Mouse (Mus musculus) adrenal gland, adult (tissue): ENCODE measurements around the gene Rec8.

Experiments used
- DNase-seq, 2 experiments: peaks; one replicate each; pipeline ENCODE4 v3.0.0; 2022 to 2023; ENCODE audit warnings: low spot score in 1 of 2; ENCODE audit not compliant: inconsistent age in 2 of 2

Rec8 gene

GRCm38 (mm10) chr14:55617822-55618221, at the start of gene Rec8:
Gene Rec8 (plus strand): TSS chr14:55618037.
- peak; percentile 61 to 69 for DNase-seq

- DNase-seq = no peak
These were observed 47.2 kb upstream of the Rec8 start for GRCm38 (mm10) chr14:55570588-55570987.

- no peak for DNase-seq
These were observed 46.1 kb upstream of the Rec8 start for GRCm38 (mm10) chr14:55571760-55572159.

- DNase-seq = peak; percentile 54 to 77
These were observed 42.5 kb upstream of the Rec8 start, which contains the start of gene Fitm1 for GRCm38 (mm10) chr14:55575302-55575701. Gene Fitm1 (plus strand): TSS chr14:55575617.

GRCm38 (mm10) chr14:55575711-55576110, 42.1 kb upstream of the Rec8 start:
- peak; percentile 27 to 56 for DNase-seq

- DNase-seq = peak in 1 of 2 experiments; percentile 33
These were observed 41.5 kb upstream of the Rec8 start for GRCm38 (mm10) chr14:55576376-55576775.

- DNase-seq = peak; percentile 90 to 95
These were observed 39.8 kb upstream of the Rec8 start, which contains the start of gene Psme1 for GRCm38 (mm10) chr14:55577871-55578667. Gene Psme1 (plus strand): TSS chr14:55578123.

- DNase-seq = peak; percentile 83 to 94
These were observed 39.1 kb upstream of the Rec8 start for GRCm38 (mm10) chr14:55578668-55579269.

GRCm38 (mm10) chr14:55579511-55580496, 38.0 kb upstream of the Rec8 start:
- DNase-seq = peak in 1 of 2 experiments; percentile 31

GRCm38 (mm10) chr14:55580731-55581130, 37.1 kb upstream of the Rec8 start:
- DNase-seq = peak in 1 of 2 experiments; percentile 24

GRCm38 (mm10) chr14:55581981-55582681, 35.7 kb upstream of the Rec8 start:
- peak; percentile 37 to 71 for DNase-seq

GRCm38 (mm10) chr14:55584303-55584701, 33.5 kb upstream of the Rec8 start:
- no peak for DNase-seq

- DNase-seq = peak; percentile 91 to 96
These were observed 32.9 kb upstream of the Rec8 start, which contains the start of gene Emc9 for GRCm38 (mm10) chr14:55584702-55585565. Gene Emc9 (minus strand): TSS chr14:55585302.

- no peak for DNase-seq
These were observed 32.3 kb upstream of the Rec8 start for GRCm38 (mm10) chr14:55585566-55585960.

- DNase-seq = peak in 1 of 2 experiments; percentile 54
These were observed 31.7 kb upstream of the Rec8 start for GRCm38 (mm10) chr14:55586149-55586548.

GRCm38 (mm10) chr14:55589271-55589670, 28.6 kb upstream of the Rec8 start:
- DNase-seq = no peak

GRCm38 (mm10) chr14:55589771-55590448, 27.9 kb upstream of the Rec8 start:
- DNase-seq = peak in 1 of 2 experiments; percentile 14

GRCm38 (mm10) chr14:55590748-55591330, 27.0 kb upstream of the Rec8 start, which contains the start of gene Psme2:
Gene Psme2 (minus strand): TSS chr14:55591113.
- peak; percentile 97 to 98 for DNase-seq
